Mouse (Mus musculus) lung, postnatal 4 days (tissue): ENCODE results near the gene Lif.
A peak's percentile ranks its signal among the peaks of the same experiment; 100 is the strongest.

ENCODE experiments used
- DNase-seq, 2 experiments: peaks; one replicate each; pipeline ENCODE4 v3.0.0; 2021

The Lif gene

GRCm38 (mm10) chr11:4263296-4263695 lies 5.9 kb downstream of the Lif start:
- DNase-seq = no peak

DNA sequence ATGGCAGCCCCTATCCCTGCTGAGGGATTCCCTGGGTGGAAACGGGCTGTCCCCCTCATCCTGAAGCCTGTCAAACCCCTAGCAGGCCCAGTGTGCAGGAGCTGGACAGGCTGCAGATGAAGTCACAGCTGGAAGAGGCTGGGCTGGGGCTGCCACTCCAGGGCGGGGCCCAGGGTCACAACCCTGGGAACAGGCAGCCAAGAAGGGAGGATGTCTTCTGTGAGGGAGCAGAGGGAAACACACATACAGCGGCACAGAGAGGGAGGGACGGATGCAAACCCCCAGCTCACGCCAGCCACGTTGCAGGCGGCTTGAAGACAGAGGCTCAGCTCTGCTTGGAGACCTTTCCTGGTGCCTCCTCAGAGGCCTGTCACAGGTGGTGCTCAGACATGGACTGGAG lies 6.7 kb downstream of the Lif start:
- peak; percentile 64 to 85 for DNase-seq

GRCm38 (mm10) chr11:4266271-4267201 lies 9.2 kb downstream of the Lif start:
- peak; percentile 74 to 79 for DNase-seq

DNA sequence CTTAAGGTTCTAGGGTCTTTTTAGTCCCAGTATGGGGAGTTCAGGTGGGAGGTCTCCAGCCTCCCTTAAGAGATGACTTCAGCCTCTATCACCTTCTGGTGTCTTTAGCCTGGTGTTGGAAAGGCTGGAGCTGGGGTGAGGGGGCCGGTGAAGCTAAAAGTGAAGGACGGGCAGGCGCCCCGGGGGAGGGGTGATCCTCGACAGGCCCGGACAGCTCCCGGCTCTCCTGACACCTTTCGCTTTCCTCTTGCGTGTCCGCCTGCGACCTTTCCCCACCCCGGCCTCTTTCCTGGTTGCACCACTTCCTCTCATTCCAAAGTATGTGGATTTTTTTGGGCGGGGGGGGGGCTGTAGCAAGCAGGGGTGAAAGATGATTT lies 9.8 kb downstream of the Lif start:
- DNase-seq = no peak

GRCm38 (mm10) chr11:4268500-4268899 lies 11.1 kb downstream of the Lif start:
- DNase-seq = no peak

- peak in 1 of 2 experiments; percentile 66 for DNase-seq
These were observed 13.5 kb downstream of the Lif start for GRCm38 (mm10) chr11:4270744-4271459.

- DNase-seq = no peak
These were observed 14.2 kb downstream of the Lif start for GRCm38 (mm10) chr11:4271544-4271943.

- DNase-seq = peak; percentile 65 to 86
These were observed 19.1 kb downstream of the Lif start for GRCm38 (mm10) chr11:4276411-4276861.

GRCm38 (mm10) chr11:4279909-4280308 lies 22.6 kb downstream of the Lif start:
- DNase-seq = no peak

DNA sequence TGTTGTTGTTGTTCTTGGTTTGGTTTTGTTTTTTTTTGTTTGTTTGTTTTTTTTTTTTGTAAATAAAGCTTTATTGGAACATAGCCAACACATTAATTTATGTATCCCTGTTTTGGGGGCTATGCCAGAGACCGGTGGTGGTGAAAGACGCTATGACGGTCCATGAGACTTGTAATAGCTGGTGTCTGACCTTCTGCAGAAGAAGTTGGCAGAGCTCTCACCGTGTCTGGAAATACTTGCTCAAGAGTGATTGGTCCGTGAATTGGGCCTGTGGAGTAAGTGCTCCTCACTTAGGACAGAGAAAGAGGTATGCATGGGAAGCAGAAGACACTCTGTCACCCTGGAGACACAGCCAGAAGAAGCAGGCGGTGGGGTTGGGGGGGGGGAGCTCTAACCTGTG lies 24.5 kb downstream of the Lif start:
- DNase-seq = no peak

DNA sequence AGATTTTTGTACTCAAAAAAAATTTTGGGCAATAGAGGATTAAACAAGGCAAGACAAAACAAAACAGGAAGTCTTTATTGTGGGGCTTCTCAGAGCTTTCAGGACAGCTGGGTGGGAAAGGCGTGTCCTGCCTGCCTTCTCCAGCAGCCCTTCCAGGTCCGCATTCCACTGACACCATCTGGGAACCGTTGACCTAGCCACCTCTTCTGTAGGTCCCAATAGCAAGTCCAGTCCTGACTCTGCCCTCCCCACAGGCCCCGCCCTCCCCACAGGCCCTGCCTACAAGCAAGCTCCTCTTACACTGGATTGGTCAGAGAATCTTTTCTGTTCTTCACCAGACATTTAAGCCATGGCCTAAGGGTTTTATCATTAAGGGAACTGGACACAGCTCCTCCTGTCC lies 26.3 kb downstream of the Lif start:
- peak; percentile 35 to 77 for DNase-seq

- no peak for DNase-seq
These were observed 31.9 kb downstream of the Lif start for GRCm38 (mm10) chr11:4289280-4289679.

DNA sequence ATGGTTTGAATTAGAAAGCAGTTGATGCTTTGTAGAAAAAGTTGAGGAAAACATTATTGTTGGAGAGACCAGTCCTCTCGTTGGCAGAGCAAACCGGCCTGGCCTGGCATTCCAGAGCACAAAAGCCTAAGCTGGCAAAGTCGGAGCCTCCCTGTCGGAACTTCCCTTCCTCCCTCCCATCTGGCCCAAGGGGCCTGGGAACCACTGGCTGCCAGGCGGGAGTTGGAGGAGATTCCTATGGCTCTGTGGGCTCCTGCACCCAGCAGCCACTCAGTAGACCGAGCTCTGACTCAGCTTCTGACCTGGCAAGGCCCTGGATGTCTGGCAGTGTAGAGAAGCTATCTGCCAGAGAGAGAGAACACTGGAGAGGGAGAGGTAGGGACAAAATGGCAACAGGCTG lies 34.3 kb downstream of the Lif start:
- DNase-seq = peak in 1 of 2 experiments; percentile 48

DNA sequence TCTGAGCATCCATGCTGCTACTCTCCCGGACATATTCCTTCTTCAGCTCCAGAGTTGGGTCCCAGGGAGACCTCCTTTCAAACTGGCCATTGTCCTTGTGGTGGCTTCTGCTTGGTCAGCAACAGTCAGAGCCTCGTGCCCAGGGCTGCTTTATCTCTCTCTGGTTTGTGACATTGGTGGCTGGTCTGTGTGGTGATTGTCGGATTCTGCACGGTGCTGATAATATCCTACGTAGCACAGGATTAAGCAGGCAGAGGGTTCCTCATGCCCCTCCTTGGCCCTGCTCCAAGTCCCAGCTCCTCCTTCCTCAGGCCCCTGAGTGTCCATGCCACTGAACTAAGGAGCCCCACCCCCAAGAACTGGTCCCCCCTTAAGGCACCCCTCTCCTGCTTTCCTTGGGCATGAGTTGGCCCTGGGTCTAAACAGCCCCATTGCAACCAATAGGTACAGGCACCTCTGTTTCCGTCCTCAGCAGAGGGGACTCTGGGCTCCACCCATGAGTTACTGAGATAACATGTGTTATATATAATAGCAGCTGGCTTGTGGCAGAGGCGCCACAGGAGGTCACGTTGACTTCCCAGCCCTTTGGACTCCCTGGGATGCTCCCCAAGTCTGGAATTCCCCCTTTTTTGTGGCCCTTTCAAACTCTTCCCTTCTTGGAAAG lies 35.0 kb downstream of the Lif start:
- no peak for DNase-seq

- DNase-seq = no peak
These were observed 35.5 kb downstream of the Lif start for GRCm38 (mm10) chr11:4292888-4293247.

DNA sequence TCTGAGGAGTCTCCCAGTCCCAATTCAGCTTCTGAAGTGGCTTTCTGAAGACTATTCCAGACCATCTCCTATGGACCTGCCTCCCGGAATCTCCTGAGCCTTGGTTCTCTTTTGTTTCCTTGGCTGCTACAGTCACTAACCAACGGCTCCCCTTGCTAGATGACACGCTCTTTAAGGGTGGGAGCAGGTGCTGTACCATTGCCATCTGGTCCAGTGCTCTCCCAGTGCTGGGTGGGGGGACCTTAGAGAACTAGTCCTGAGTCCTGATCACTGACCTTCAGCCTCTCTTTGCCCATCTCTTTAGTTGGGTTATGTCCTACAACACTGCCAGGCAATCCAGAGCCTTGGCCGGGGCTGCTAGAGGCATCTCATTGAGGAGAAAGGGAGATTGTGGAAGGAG lies 36.1 kb downstream of the Lif start:
- DNase-seq = no peak

- DNase-seq = no peak
These were observed 36.7 kb downstream of the Lif start for GRCm38 (mm10) chr11:4294047-4294446.

DNA sequence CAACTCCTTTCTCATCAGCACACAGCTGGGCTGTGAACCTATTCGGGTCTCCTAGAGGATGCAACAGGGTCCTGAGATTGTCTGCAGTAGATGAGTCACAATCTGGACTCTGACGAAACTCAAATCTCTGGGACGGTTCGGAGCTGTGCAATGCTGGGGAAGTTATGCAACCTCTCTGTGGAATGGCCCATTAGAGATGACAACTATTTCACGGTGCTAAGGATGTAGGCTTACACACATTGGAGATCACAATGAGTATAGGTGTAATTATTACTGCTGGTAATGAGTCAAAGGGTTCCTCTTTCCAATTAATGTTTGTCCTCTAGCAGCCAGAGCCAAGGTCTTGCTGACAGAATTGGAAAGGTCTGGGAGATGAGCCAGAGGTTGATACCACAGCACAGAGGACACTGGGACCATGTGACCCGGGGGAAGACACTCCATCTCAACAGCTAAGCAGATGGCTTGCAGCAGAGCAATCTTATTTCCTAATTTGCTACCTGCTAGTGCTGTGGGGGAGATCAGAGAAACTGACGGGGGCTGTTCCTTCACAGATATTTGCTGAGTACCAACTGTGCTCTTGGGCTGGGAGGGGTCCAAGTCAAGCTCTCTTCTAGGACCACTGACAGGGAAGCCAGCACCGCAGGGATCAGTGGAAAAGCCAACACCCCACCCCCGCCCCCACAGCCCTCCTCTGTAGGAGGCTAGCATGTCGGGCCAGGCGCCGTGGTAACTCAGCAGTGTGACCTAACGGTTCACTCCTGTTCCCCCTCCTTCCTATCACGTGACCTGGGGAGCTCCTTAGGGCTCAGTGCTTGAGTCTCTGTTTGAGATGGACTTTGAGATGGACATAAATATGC lies 37.4 kb downstream of the Lif start:
- no peak for DNase-seq

- peak in 1 of 2 experiments; percentile 20 for DNase-seq
These were observed 39.4 kb downstream of the Lif start for GRCm38 (mm10) chr11:4296610-4297275.

- DNase-seq = peak in 1 of 2 experiments; percentile 71
These were observed 40.4 kb downstream of the Lif start for GRCm38 (mm10) chr11:4297753-4298152.

DNA sequence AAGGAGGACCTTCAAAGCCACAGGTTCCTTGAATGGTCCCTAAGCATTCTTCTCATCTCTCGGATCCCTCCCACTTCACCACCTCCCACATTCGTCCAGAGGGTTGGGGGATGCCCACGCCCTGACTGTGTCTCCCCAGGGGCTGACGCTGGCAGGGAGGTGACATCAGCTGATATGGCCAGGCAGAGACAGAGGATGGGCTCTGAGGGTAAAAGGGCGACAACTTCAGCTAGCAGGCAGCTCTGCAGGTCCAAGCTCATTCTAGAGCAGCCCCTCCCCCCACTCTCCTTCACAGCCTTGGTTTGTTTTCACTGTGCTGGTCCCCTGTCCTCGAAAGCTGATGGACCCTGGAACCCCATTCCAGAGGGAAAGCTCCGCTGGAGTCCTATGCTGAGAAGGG lies 41.3 kb downstream of the Lif start:
- DNase-seq = peak in 1 of 2 experiments; percentile 20

DNA sequence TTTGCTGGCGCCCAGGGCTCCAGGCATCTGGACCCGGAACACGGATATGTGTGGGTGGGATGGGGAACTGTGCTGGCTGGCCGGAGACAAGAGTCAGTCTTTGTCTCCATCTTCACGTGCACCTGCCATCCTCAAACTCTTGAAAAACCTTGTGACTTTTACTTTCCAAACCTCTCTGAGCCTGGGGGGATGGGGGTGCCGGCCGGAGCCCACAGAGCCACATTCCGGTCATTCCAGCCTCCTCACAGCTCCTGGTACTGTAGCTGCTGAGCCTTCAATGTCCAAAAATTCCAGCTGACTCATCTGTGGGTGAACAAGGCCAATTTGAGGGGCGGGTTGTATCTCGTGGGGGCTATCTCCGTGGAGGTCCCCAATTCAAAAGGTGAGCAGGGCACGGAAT lies 41.8 kb downstream of the Lif start:
- peak in 1 of 2 experiments; percentile 49 for DNase-seq
